Mouse (Mus musculus): Measurements from ENCODE around the gene Rasgrf2.

Gene Rasgrf2

DNA sequence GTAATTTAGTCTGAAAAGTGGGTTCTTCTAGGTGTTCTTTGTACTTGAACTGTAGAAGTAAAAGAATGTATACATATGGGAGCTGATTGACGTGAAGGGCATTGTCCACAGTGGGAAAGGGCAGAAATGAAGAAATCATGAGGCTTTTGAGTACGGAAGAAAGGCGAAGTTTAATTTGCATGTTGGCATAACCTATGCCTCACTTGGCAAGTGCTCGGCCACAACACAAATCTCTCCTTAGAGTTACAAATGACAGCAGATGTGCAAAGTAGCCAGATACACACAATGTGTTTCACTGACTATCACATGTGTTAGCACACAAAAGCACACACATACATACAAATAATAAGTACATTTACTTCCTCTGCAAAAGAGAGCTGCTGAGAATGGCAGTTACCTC, 251.2 kb downstream of the Rasgrf2 start:
- no peak for DNase-seq

DNA sequence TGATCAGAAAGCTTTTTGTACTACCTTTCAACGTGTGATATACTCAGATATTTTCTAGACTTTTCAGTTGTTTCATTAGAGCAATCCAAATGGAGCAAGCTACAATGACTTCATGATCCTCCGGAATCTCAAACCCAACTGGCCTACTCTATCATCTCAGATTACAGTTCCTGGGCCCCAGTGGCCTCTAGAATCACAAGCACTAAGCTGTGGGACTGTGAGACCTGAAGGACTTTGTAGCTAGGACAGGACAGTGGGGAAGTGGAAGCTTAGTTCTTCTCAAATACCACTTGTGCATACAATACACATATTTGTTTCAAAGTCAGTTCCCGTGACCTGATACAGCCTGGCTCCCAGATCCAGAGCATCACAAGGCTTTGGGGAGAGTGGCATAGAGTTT, 253.5 kb downstream of the Rasgrf2 start:
- DNase-seq, result no peak

DNA sequence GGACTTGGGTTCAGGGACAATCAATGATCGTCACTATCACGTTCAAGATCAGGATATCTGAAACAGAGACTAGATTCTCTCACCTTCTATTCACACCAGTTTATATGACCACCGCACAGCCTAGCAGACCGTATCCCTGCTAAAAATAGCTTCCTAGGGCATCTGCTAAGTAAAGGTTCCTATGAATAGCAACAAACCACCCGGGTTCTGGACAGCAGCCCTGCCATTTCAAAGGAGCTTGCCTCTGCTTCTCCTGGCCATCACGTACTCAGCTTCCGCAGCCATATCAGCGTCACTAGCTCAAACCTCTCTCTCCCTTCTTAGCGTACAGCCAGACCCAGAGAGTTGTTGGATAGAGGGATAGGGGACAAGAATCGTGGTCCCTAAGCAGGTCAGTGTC, 254.1 kb downstream of the Rasgrf2 start:
- no peak for DNase-seq

DNA sequence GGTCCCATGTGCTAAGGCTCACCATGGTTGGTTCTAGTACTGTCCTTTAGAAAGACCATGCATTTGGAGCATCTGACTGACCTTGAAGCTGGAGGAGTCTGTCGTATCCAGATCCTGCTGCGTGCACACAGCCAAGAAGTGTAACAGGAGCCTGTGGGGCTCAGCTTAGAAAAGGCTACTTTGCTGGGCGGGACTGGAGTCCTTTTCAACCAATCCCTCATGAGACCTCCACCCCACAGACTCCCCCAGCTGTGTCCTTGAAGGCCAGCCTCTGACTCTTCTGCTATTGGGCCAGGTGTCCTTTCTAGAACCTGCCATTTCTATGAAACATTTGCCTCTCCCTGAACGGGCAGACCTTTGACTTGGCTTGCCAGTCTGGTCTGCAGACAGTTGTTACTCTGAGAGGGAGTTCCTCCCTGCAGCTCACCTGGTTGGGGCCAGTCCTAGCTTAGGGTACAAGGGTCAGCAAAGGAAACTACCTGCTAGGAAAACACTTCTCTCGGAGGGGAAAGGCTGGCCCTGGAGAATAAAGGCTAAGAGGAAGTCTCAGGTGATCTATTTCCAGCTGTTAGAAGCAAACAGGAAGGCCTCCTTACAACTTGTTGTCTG, 254.6 kb downstream of the Rasgrf2 start, which contains the start of gene Ckmt2:
Gene Ckmt2, minus strand, starts transcription at position 145 of the 609 bp plus-strand sequence.
- no peak for DNase-seq

DNA sequence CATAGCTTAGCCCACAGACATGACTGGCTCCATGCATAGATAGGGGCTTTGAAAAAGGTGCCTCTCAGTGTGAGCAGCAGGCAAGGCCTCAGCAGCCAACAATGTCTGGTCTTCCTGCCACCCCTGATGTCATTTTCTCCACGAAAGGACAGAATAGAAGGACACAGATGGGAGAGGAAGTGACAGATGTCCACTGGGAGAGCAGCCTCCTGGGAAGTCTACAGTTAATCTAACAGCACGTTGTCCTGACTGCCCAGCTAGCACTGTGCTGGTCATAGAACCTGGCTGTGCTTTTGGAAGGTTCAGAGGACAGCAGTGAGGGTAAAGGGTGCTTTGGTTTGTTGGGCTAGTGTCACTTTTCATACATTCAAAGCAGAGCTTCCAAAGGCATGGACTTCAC, 255.9 kb downstream of the Rasgrf2 start:
- no peak for DNase-seq

DNA sequence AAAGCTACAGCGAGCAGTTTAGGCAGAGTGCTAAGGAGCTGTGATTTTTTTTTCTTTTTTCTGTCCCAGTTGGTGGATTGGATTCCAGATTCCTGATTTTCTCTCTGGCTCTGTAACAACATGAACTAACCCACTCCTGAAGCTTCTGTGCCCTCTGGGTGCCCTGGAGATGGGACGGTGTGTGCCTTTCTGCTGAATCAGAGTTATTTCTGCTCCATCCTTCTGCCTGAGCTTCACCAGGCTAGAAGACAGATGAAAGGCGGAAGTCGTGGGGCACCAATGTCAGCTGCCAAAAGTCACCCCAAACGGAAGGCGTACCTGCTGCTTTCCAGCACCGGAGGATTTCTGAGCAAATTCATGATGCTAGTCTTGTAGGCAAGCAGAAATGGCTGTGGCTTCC, 256.9 kb downstream of the Rasgrf2 start:
- DNase-seq, result no peak

DNA sequence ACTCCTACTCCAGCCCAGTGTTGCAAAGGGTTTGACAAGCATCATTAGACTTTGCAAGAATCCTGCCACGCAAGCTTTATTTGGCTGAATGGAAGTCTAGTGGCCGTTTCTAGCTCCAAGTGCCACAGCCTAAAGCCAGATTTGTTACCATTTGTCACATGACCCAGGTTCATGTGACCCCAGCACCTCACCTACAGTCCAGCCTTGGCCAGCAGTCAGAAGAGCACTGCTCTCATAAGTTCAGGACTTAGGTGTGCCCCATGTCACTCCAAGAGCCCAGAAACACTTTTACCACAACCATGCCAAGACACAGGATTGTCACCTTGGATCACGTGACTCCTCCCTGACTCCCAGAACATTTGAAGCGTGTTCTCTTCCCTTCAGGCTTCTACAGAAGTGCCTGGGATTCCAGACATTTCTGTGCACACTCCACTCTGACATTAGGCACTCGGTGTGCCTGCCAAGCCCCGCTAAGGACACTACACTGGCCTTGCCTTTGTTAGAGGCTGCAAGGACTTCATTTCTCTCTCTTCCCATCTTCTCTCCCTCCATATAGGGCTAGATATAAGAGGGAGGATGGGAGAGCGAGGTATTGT, 257.6 kb downstream of the Rasgrf2 start:
- DNase-seq, result peak; percentile 55

DNA sequence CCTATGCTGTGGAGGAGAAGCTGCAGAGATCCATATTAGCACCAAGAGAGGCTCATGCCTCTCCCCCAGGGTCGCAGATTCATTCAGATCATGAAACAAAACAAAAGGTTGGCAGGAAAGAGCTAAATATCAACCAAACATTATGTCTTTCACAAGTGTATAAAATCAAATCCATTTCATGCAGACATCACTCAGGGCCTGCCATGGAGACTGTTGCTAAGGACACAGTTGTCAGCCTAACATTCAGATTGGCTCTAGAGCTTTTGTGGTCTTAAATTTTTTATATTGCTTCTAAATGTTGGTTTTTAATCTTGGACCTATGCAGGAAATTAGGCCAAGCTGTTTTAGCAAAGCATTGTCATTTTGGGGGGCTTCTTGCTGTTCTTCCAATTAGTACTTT, 262.9 kb downstream of the Rasgrf2 start:
- DNase-seq, result no peak

DNA sequence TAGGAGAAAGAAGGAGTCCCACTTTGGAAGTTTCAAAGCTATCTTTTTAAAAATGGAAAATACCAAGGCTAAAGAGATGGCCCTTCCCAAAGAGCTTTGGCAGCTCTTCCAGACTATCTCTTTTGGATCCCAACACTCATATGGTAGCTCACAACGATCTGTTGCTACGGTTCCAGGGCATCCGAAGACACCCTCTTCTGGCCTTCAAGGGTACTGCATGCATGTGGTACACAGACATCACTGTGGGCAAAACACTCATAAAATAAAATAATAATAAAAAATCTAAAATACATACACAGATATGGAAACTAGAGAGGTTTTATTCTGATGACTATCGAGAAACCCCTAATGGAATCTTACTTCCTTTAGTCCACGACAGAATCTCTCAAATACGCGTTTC, 272.6 kb downstream of the Rasgrf2 start:
- no peak for DNase-seq

DNA sequence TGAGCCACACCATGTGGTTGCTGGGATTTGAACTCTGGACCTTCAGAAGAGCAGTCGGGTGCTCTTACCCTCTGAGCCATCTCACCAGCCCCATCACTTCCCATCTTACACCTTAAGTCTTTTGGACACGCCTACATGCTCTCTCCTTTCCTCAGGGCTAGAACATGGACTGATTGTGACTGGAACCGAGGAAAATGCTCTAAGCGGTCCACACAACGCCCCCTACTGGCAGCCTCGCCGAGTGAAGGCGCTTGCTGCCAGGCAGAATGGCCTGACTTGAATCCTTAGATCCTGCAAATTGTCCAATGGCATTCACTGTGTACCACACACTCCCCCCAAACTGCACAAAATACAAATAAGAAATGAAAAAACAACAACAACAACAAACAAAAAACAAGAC, 274.0 kb downstream of the Rasgrf2 start:
- no peak for DNase-seq

DNA sequence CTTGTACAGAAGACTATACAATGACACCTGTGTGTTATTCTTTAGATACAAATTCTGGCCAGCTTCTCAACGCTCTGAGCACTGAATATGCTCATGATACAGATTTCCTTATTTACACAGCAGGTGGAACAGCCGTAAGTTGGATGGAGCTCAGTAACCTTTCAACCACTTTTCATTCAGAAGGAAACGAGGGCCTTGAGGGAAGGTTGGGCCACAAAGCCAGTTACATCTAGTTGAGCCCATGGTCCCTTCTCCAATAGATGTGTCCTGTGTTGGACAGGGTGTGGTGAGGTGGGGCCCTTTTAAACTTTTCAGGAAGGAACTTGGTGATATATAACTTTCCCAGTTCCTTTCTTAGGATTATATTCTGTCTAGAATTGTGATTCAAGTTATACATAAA, 277.0 kb downstream of the Rasgrf2 start:
- no peak for DNase-seq

Measured in lung, adult 18-20 months (tissue).